Mouse (Mus musculus) urinary bladder, adult 2 months (tissue): ENCODE measurements around the gene Olfr1303. TPM values are rescaled to one million over a fixed set of nuclear protein-coding genes. Genes with fewer than 3 reads are reported as not detected.

ENCODE experiments used
- DNase-seq: peaks from one replicate; pipeline ENCODE4 v3.0.0; 2022; ENCODE audit warnings: low spot score
- polyA plus RNA-seq: library from polyadenylated mRNA; depleted of rRNA; stranded (reverse); fragments of >200 nt; gene quantifications from 2 replicates; pipeline ENCODE4 v1.2.3, GENCODE M21; 2012; rRNA removed

Gene Olfr1303
- not detected in 2 replicates for polyA plus RNA-seq

GRCm38 (mm10) chr2:111820240-111820639 lies at the start of gene Olfr1303:
Olfr1303 (minus strand) TSS chr2:111820340.
- DNase-seq = no peak

DNA sequence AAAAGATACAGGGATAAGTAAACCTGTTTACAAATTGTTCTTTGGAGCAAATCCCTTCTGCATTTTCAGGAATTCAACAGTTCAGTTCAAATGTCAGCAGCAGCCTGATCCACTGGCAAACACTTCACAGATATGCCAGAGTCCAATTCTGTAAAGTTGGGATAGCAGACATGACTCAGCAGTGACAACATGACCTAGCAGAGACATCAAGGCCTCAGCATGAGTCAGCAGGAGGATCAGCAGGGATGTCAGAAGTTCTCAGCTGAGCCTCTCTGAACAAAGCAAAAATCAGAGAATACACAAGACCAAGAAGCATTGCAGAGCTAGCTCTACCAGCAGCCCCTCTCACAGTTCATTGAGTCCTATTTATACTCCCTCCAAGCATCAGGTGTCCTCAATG lies 7.2 kb downstream of the Olfr1303 start:
- no peak for DNase-seq

- no peak for DNase-seq
These were observed 43.0 kb downstream of the Olfr1303 start, which contains the start of gene Olfr1302 for GRCm38 (mm10) chr2:111777129-111777528. Olfr1302 (plus strand) TSS chr2:111777429.

Other genes with a start within 250 kb of the Olfr1303 start
- not detected in 2 replicates for gene Olfr1297, start 193.8 kb downstream of the Olfr1303 start, polyA plus RNA-seq
- gene Olfr1298, start 171.1 kb downstream of the Olfr1303 start, polyA plus RNA-seq = not detected in 2 replicates
- not detected in 2 replicates for gene Olfr1299, start 158.9 kb downstream of the Olfr1303 start, polyA plus RNA-seq
- gene Olfr1301, start 69.3 kb downstream of the Olfr1303 start, polyA plus RNA-seq = not detected in 2 replicates
- gene Olfr1302, start 42.9 kb downstream of the Olfr1303 start, polyA plus RNA-seq = not detected in 2 replicates
- not detected in 2 replicates for gene Olfr1305, start 56.8 kb upstream of the Olfr1303 start, polyA plus RNA-seq
- not detected in 2 replicates for gene Olfr1306, start 95.9 kb upstream of the Olfr1303 start, polyA plus RNA-seq
- not detected in 2 replicates for gene Olfr1307, start 129.1 kb upstream of the Olfr1303 start, polyA plus RNA-seq
- gene Olfr1308, start 144.6 kb upstream of the Olfr1303 start, polyA plus RNA-seq = not detected in 2 replicates
- gene Olfr1309, start 169.9 kb upstream of the Olfr1303 start, polyA plus RNA-seq = not detected in 2 replicates
- gene Olfr1310, start 192.4 kb upstream of the Olfr1303 start, polyA plus RNA-seq = not detected in 2 replicates
- not detected in 2 replicates for gene Olfr1311, start 204.1 kb upstream of the Olfr1303 start, polyA plus RNA-seq
- gene Olfr1312, start 229.9 kb upstream of the Olfr1303 start, polyA plus RNA-seq = not detected in 2 replicates